Mouse (Mus musculus) MEL (cell line): ENCODE data around the gene H2-Ob. TPM values are rescaled to one million over a fixed set of nuclear protein-coding genes. Genes with fewer than 3 reads are reported as not detected.

Source experiments
- DNase-seq: peaks from one replicate; pipeline ENCODE4 v3.0.0; 2011; ENCODE audit warnings: low read depth, low spot score
- H3K27ac ChIP-seq: 2 replicates; pipeline ENCODE4 v1.5.1; 2012; ENCODE audit warnings: low read depth, mild to moderate bottlenecking, control low read depth, low read length, moderate library complexity; ENCODE audit not compliant: control insufficient read depth
- H3K27me3 ChIP-seq, 2 experiments: fragments of 150-350 bp in 1 of 2; sonication (generic) in 1 of 2; 2 replicates each; pipeline ENCODE4 v1.6.1; 2012; ENCODE audit warnings: low read length in 2 of 2, mild to moderate bottlenecking in 2 of 2, improper control_type of control experiment in 1 of 2, moderate library complexity in 1 of 2; ENCODE audit not compliant: insufficient read depth in 2 of 2, control insufficient read depth in 1 of 2
- H3K36me3 ChIP-seq, 2 experiments: 2 replicates each; pipeline ENCODE4 v1.6.1; 2012 to 2014; ENCODE audit warnings: low read length in 2 of 2, improper control_type of control experiment in 1 of 2, inconsistent platforms in 1 of 2, mild to moderate bottlenecking in 1 of 2; ENCODE audit not compliant: insufficient read depth in 2 of 2, control insufficient read depth in 1 of 2
- H3K4me1 ChIP-seq, 2 experiments: fragments of 150-350 bp in 1 of 2; sonication (generic) in 1 of 2; 2 replicates each; pipeline ENCODE4 v1.6.1; 2012; ENCODE audit warnings: low read length in 2 of 2, improper control_type of control experiment in 1 of 2, mild to moderate bottlenecking in 1 of 2; ENCODE audit not compliant: insufficient read depth in 2 of 2, control insufficient read depth in 1 of 2
- H3K4me3 ChIP-seq, 2 experiments: fragments of 150-350 bp in 1 of 2; sonication (generic) in 1 of 2; 2 replicates each; pipeline ENCODE4 v1.5.1; 2012; ENCODE audit warnings: low read depth in 2 of 2, low read length in 2 of 2, mild to moderate bottlenecking in 2 of 2, moderate library complexity in 2 of 2, control low read depth in 1 of 2, improper control_type of control experiment in 1 of 2; ENCODE audit not compliant: control insufficient read depth in 1 of 2, insufficient read depth in 1 of 2
- H3K79me2 ChIP-seq: 2 replicates; pipeline ENCODE4 v1.6.1; 2012; ENCODE audit warnings: mild to moderate bottlenecking, low read length, moderate library complexity; ENCODE audit not compliant: control insufficient read depth, poor library complexity, insufficient read depth
- H3K9ac ChIP-seq: 2 replicates; pipeline ENCODE4 v1.6.1; 2012; ENCODE audit warnings: low read depth, mild to moderate bottlenecking, control low read depth, low read length, moderate library complexity; ENCODE audit not compliant: control insufficient read depth, poor library complexity, severe bottlenecking
- H3K9me3 ChIP-seq: fragments of 150-350 bp; sonication (generic); replicated peaks from 2 replicates; pipeline ENCODE4 v1.6.1; 2012; ENCODE audit warnings: mild to moderate bottlenecking, low read length, improper control_type of control experiment, moderate library complexity; ENCODE audit not compliant: insufficient read depth
- BHLHE40 ChIP-seq: IDR thresholded peaks from 2 replicates; pipeline ENCODE4 v1.6.1; 2012; ENCODE audit warnings: low read depth, mild to moderate bottlenecking, inconsistent platforms, low read length, improper control_type of control experiment, borderline replicate concordance
- CHD1 ChIP-seq: IDR thresholded peaks from 2 replicates; pipeline ENCODE4 v1.6.1; 2012; ENCODE audit warnings: low read depth, mild to moderate bottlenecking, inconsistent platforms, low read length, improper control_type of control experiment
- CHD2 ChIP-seq: IDR thresholded peaks from 2 replicates; pipeline ENCODE4 v1.6.1; 2011; ENCODE audit warnings: low read length, improper control_type of control experiment
- CTCF ChIP-seq, 3 experiments: IDR thresholded peaks in 2 of 3; conservative IDR thresholded peaks in 1 of 3; 2 replicates each; pipeline ENCODE4 v1.5.1; 2011 to 2012; ENCODE audit warnings: low read length in 3 of 3, low read depth in 2 of 3, mild to moderate bottlenecking in 2 of 3, improper control_type of control experiment in 1 of 3, inconsistent platforms in 1 of 3, mixed read lengths in 1 of 3, moderate library complexity in 1 of 3; ENCODE audit not compliant: control insufficient read depth in 1 of 3, insufficient read depth in 1 of 3, poor library complexity in 1 of 3, severe bottlenecking in 1 of 3
- E2F4 ChIP-seq: IDR thresholded peaks from 2 replicates; pipeline ENCODE4 v1.6.1; 2011; ENCODE audit warnings: low read depth, low read length, improper control_type of control experiment, borderline replicate concordance
- ELF1 ChIP-seq: IDR thresholded peaks from 2 replicates; pipeline ENCODE4 v1.6.1; 2014; ENCODE audit warnings: low read depth, mild to moderate bottlenecking, inconsistent platforms, low read length, improper control_type of control experiment, moderate library complexity
- EP300 ChIP-seq, 2 experiments: IDR thresholded peaks; 2 replicates each; pipeline ENCODE4 v1.6.1; 2011; ENCODE audit warnings: improper control_type of control experiment in 2 of 2, low read length in 2 of 2, low read depth in 1 of 2, mild to moderate bottlenecking in 1 of 2
- ETS1 ChIP-seq: IDR thresholded peaks from 2 replicates; pipeline ENCODE4 v1.6.1; 2012; ENCODE audit warnings: low read depth, mild to moderate bottlenecking, inconsistent platforms, low read length, improper control_type of control experiment, moderate library complexity
- GABPA ChIP-seq: IDR thresholded peaks from 2 replicates; pipeline ENCODE4 v1.6.1; 2012; ENCODE audit warnings: low read depth, mild to moderate bottlenecking, inconsistent platforms, low read length, improper control_type of control experiment, moderate library complexity
- GATA1 ChIP-seq: IDR thresholded peaks from 2 replicates; pipeline ENCODE4 v1.6.1; 2011; ENCODE audit warnings: low read depth, low read length, improper control_type of control experiment
- HCFC1 ChIP-seq: IDR thresholded peaks from 2 replicates; pipeline ENCODE4 v1.6.1; 2012; ENCODE audit warnings: low read depth, mild to moderate bottlenecking, inconsistent platforms, low read length, improper control_type of control experiment, moderate library complexity
- JUND ChIP-seq: IDR thresholded peaks from 2 replicates; pipeline ENCODE4 v1.6.1; 2011; ENCODE audit warnings: low read depth, mild to moderate bottlenecking, improper control_type of control experiment, low read length
- KAT2A ChIP-seq: conservative IDR thresholded peaks from 2 replicates; pipeline ENCODE4 v1.6.1; 2012; ENCODE audit warnings: low read depth, low read length, improper control_type of control experiment, inconsistent platforms
- MAFK ChIP-seq: IDR thresholded peaks from 2 replicates; pipeline ENCODE4 v1.6.1; 2011; ENCODE audit warnings: low read depth, mild to moderate bottlenecking, low read length, improper control_type of control experiment, borderline replicate concordance
- MAX ChIP-seq: IDR thresholded peaks from 2 replicates; pipeline ENCODE4 v1.6.1; 2011; ENCODE audit warnings: low read length, improper control_type of control experiment
- MAZ ChIP-seq: IDR thresholded peaks from 2 replicates; pipeline ENCODE4 v1.6.1; 2012; ENCODE audit warnings: low read depth, mild to moderate bottlenecking, inconsistent platforms, low read length, improper control_type of control experiment
- MXI1 ChIP-seq: IDR thresholded peaks from 2 replicates; pipeline ENCODE4 v1.6.1; 2011; ENCODE audit warnings: mild to moderate bottlenecking, low read depth, low read length, improper control_type of control experiment
- MYB ChIP-seq: IDR thresholded peaks from 2 replicates; pipeline ENCODE4 v1.6.1; 2011; ENCODE audit warnings: mild to moderate bottlenecking, low read depth, low read length, improper control_type of control experiment
- MYC ChIP-seq: IDR thresholded peaks from 2 replicates; pipeline ENCODE4 v1.6.1; 2011; ENCODE audit warnings: low read depth, mild to moderate bottlenecking, low read length, improper control_type of control experiment, moderate library complexity
- NELFE ChIP-seq: IDR thresholded peaks from 2 replicates; pipeline ENCODE4 v1.6.1; 2011; ENCODE audit warnings: low read depth, low read length, improper control_type of control experiment
- NRF1 ChIP-seq: IDR thresholded peaks from 2 replicates; pipeline ENCODE4 v1.6.1; 2014; ENCODE audit warnings: low read depth, mild to moderate bottlenecking, inconsistent platforms, low read length, improper control_type of control experiment, moderate library complexity; ENCODE audit not compliant: poor library complexity, insufficient read depth, severe bottlenecking
- POLR2A ChIP-seq, 2 experiments: IDR thresholded peaks; 2 replicates each; pipeline ENCODE4 v1.6.1; 2011 to 2012; ENCODE audit warnings: low read length in 2 of 2, mild to moderate bottlenecking in 2 of 2, control low read depth in 1 of 2, improper control_type of control experiment in 1 of 2, low read depth in 1 of 2, moderate library complexity in 1 of 2; ENCODE audit not compliant: control insufficient read depth in 1 of 2, insufficient read depth in 1 of 2, poor library complexity in 1 of 2
- POLR2AphosphoS2 ChIP-seq: IDR thresholded peaks from 2 replicates; pipeline ENCODE4 v1.6.1; 2011; ENCODE audit warnings: low read length, improper control_type of control experiment
- RAD21 ChIP-seq: IDR thresholded peaks from 2 replicates; pipeline ENCODE4 v1.6.1; 2011; ENCODE audit warnings: mild to moderate bottlenecking, low read depth, low read length, improper control_type of control experiment
- RCOR1 ChIP-seq: IDR thresholded peaks from 2 replicates; pipeline ENCODE4 v1.6.1; 2012; ENCODE audit warnings: low read depth, mild to moderate bottlenecking, inconsistent platforms, low read length, improper control_type of control experiment
- SIN3A ChIP-seq: IDR thresholded peaks from 2 replicates; pipeline ENCODE4 v1.6.1; 2012; ENCODE audit warnings: low read length, improper control_type of control experiment, inconsistent platforms
- SMC3 ChIP-seq: IDR thresholded peaks from 2 replicates; pipeline ENCODE4 v1.6.1; 2011; ENCODE audit warnings: low read depth, low read length, improper control_type of control experiment
- TAL1 ChIP-seq: IDR thresholded peaks from 2 replicates; pipeline ENCODE4 v1.6.1; 2012; ENCODE audit warnings: mild to moderate bottlenecking, inconsistent platforms, low read length, moderate library complexity, mixed read lengths
- TBP ChIP-seq: IDR thresholded peaks from 2 replicates; pipeline ENCODE4 v1.8.0; 2011; ENCODE audit warnings: low read depth, low read length, improper control_type of control experiment
- TCF12 ChIP-seq: IDR thresholded peaks from 2 replicates; pipeline ENCODE4 v1.6.1; 2014; ENCODE audit warnings: low read depth, mild to moderate bottlenecking, inconsistent platforms, low read length, improper control_type of control experiment, moderate library complexity
- UBTF ChIP-seq: IDR thresholded peaks from 2 replicates; pipeline ENCODE4 v1.6.1; 2012; ENCODE audit warnings: low read depth, mild to moderate bottlenecking, inconsistent platforms, low read length, improper control_type of control experiment, moderate library complexity, borderline replicate concordance; ENCODE audit not compliant: insufficient read depth
- USF1 ChIP-seq: IDR thresholded peaks from 2 replicates; pipeline ENCODE4 v1.6.1; 2014; ENCODE audit warnings: low read depth, mild to moderate bottlenecking, inconsistent platforms, low read length, improper control_type of control experiment, moderate library complexity
- USF2 ChIP-seq, 2 experiments: IDR thresholded peaks; 2 replicates each; pipeline ENCODE4 v1.6.1; 2011 to 2012; ENCODE audit warnings: improper control_type of control experiment in 2 of 2, low read length in 2 of 2, borderline replicate concordance in 1 of 2, inconsistent platforms in 1 of 2, low read depth in 1 of 2, mild to moderate bottlenecking in 1 of 2; ENCODE audit not compliant: insufficient read depth in 1 of 2
- ZC3H11A ChIP-seq: IDR thresholded peaks from 2 replicates; pipeline ENCODE4 v1.6.1; 2012; ENCODE audit warnings: low read depth, mild to moderate bottlenecking, inconsistent platforms, low read length, improper control_type of control experiment
- ZKSCAN1 ChIP-seq: IDR thresholded peaks from 2 replicates; pipeline ENCODE4 v1.6.1; 2012; ENCODE audit warnings: low read depth, mild to moderate bottlenecking, inconsistent platforms, low read length, improper control_type of control experiment, moderate library complexity
- ZMIZ1 ChIP-seq: IDR thresholded peaks from 2 replicates; pipeline ENCODE4 v1.6.1; 2012; ENCODE audit warnings: low read depth, mild to moderate bottlenecking, inconsistent platforms, low read length, improper control_type of control experiment, moderate library complexity
- ZNF384 ChIP-seq: IDR thresholded peaks from 2 replicates; pipeline ENCODE4 v1.6.1; 2012; ENCODE audit warnings: low read depth, mild to moderate bottlenecking, inconsistent platforms, low read length, improper control_type of control experiment
- polyA plus RNA-seq, 2 experiments: library from polyadenylated mRNA; stranded (reverse) in 1 of 2; unstranded in 1 of 2; fragments of >175 nt in 1 of 2; fragments of >200 nt in 1 of 2; gene quantifications; 2 replicates each; pipeline versions ENCODE4 v1.2.1 to v1.2.4; 2012; ENCODE audit warnings: low replicate concordance in 2 of 2, low read depth in 1 of 2; ENCODE audit not compliant: insufficient read length in 2 of 2, insufficient read depth in 1 of 2, missing spikeins in 1 of 2
- total RNA-seq: library from RNA; depleted of rRNA; stranded (reverse); fragments of 300-350 nt; gene quantifications from 2 replicates; pipeline ENCODE4 v1.2.3, GENCODE M21; 2012

The H2-Ob gene
- total and polyA plus RNA-seq, 3 experiments: 0.81 to 2.0 TPM; not detected in 1

GRCm38 (mm10) chr17:34234926-34235325, 3.8 kb upstream of the H2-Ob start:
- peak; percentile 92 for DNase-seq
- Histone ChIP-seq H3K9ac (peak overlapping the region; percentile 77), H3K79me2 (no peaks in the 10 kb centered on the region), H3K4me3 (peak overlapping the region in 1 of 2 experiments; percentile 42; a peak in 2 of 4 replicates), H3K27me3 (no peaks in the 10 kb centered on the region), H3K36me3 (peaks cover 0 to 4% of the 10 kb centered on the region in 2 experiments; a peak in 2 of 4 replicates), H3K27ac (peak overlapping the region; percentile 47; the same call in 1 of the 2 replicates), H3K4me1 (peaks cover 0 to 2% of the 10 kb centered on the region in 2 experiments; a peak in 1 of 4 replicates), H3K9me3 (no peaks in the 10 kb centered on the region)
- no peak for TF ChIP-seq RCOR1
- TF ChIP-seq USF1: no peak
- peak; percentile 29; the same call in 1 of the 2 replicates for TF ChIP-seq MAX
- TF ChIP-seq USF2 (IDR thresholded peaks at IDR 0.05; ENCODE audit: borderline replicate concordance in 1 of 2, insufficient read depth in 1 of 2, low read depth in 1 of 2, low read length in 2 of 2): no peak
- TF ChIP-seq GATA1: no peak
- TF ChIP-seq NELFE: no peak
- TF ChIP-seq EP300 (IDR thresholded peaks at IDR 0.05; ENCODE audit: low read depth in 1 of 2, low read length in 2 of 2): no peak
- TF ChIP-seq HCFC1: peak; percentile 56; the same call in 1 of the 2 replicates
- TF ChIP-seq JUND: no peak
- peak; percentile 53; the same call in 1 of the 2 replicates for TF ChIP-seq NRF1
- no peak for TF ChIP-seq ZKSCAN1
- TF ChIP-seq ZMIZ1: no peak
- TF ChIP-seq POLR2AphosphoS2: no peak
- peak; percentile 41; the same call in 1 of the 2 replicates for TF ChIP-seq ZNF384
- TF ChIP-seq SMC3: peak; percentile 98
- TF ChIP-seq CHD1: no peak
- 0 out of 2 replicates have a peak, but pooled peaks have one; percentile 48 for TF ChIP-seq MXI1
- 0 out of 2 replicates have a peak, but pooled peaks have one; percentile 30 for TF ChIP-seq TBP
- TF ChIP-seq TCF12: 0 out of 2 replicates have a peak, but pooled peaks have one; percentile 38
- TF ChIP-seq UBTF: no peak
- peak; percentile 49; the same call in 1 of the 2 replicates for TF ChIP-seq ELF1
- TF ChIP-seq SIN3A: peak; percentile 70
- TF ChIP-seq MAZ: peak; percentile 62; the same call in 1 of the 2 replicates
- no peak for TF ChIP-seq GABPA
- peak; percentile 62; the same call in 1 of the 2 replicates for TF ChIP-seq MYC
- TF ChIP-seq MAFK: no peak
- no peak for TF ChIP-seq CHD2
- no peak for TF ChIP-seq MYB
- peak; percentile 96 for TF ChIP-seq RAD21
- peak; percentile 77 to 96 (median 93) for TF ChIP-seq CTCF (IDR thresholded peaks at IDR 0.05 in 2 of 3, conservative IDR thresholded peaks at IDR 0.05 in 1 of 3; ENCODE audit: control insufficient read depth in 1 of 3, insufficient read depth in 1 of 3, low read depth in 2 of 3, low read length in 3 of 3, poor library complexity in 1 of 3, severe bottlenecking in 1 of 3)
- 0 out of 2 replicates have a peak, but pooled peaks have one; percentile 11 for TF ChIP-seq ETS1
- no peak for TF ChIP-seq KAT2A
- TF ChIP-seq ZC3H11A: peak; percentile 94
- TF ChIP-seq E2F4: no peak
- no peak for TF ChIP-seq BHLHE40
- TF ChIP-seq POLR2A (IDR thresholded peaks at IDR 0.05; ENCODE audit: control insufficient read depth in 1 of 2, insufficient read depth in 1 of 2, low read depth in 1 of 2, low read length in 2 of 2, poor library complexity in 1 of 2): peak in 1 of 2 experiments; percentile 38; a peak in 1 of 4 replicates
- TF ChIP-seq TAL1: no peak
